Mouse (Mus musculus): ENCODE data around the gene Hsp90ab1. TPM values are rescaled to one million over a fixed set of nuclear protein-coding genes. Genes with fewer than 3 reads are reported as not detected.
A peak's percentile ranks its signal among the peaks of the same experiment; 100 is the strongest.

Hsp90ab1 gene
- polyA plus RNA-seq (2015; fragmentation: Nextera tagmentation; extraction: Ambion mirVana) = 1,635 and 1,682 TPM in 2 replicates

DNA sequence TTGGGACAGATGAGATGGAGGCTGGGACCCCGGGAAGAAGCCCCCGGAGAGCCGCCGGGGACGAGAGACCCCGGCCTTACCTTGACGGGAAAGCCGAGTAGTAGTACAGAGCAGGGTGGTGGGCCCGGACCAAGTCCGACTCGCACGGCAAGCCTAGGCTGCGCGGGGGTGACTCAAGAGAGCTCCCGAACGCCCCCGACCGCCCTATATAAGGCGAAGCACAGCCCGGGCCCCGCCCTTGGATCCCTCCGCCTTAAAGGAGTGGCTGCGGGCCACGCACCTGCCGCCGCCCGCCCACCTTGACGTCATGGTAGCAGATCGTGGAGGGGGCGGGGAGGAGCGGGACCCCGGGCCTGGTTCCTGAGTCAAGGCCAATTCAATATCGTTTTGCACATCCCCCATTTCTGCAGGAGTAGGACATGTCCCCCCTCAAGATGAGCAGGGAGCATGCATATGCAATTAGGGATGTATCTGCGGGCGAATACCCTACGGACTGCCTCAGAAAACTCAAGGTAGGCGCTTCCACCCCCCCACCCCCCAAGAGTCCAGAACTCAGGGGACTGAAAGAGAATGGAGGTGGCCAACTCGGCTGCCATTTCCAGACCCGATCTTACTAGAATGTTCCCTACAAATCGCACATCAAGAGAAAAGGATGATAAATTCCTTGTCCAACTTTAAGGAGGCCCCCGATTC is at the start of gene Hsp90ab1:
Gene Hsp90ab1, minus strand, starts transcription at position 185 of the 693 bp plus-strand sequence.
- Histone ChIP-seq H3K4me1 (peaks cover 34% of the 10 kb centered on the region), H3K27me3 (no peaks in the 10 kb centered on the region), H3K4me3 (peak within 1 kb of the TSS; percentile 100), H3K9ac (peak within 1 kb of the TSS; percentile 99), H3K9me3 (no peaks in the 10 kb centered on the region), H3K4me2 (replicated peaks) (peak within 1 kb of the TSS; percentile 82), H3K27ac (peak within 1 kb of the TSS; percentile 98), H3K36me3 (peaks cover 35% of the 10 kb centered on the region)
- under 1% methylated on average over 41 of the region's 41 CpGs for WGBS
- ATAC-seq (ENCODE audit: low FRiP score, low read depth) = peak; percentile 80

- Histone ChIP-seq H3K27me3 (no peaks in the 10 kb centered on the region), H3K9me3 (no peaks in the 10 kb centered on the region), H3K4me1 (peaks cover 12% of the 10 kb centered on the region), H3K36me3 (no peaks in the 10 kb centered on the region), H3K9ac (peak overlapping the region; percentile 61), H3K4me2 (replicated peaks) (peak overlapping the region; percentile 54), H3K27ac (peak overlapping the region; percentile 28; the same call in 1 of the 2 replicates), H3K4me3 (peak overlapping the region; percentile 26)
- 25% methylated on average over 20 of the region's 20 CpGs for WGBS
- no peak for ATAC-seq (ENCODE audit: low FRiP score, low read depth)
These were observed 46.5 kb upstream of the Hsp90ab1 start for GRCm38 (mm10) chr17:45619386-45620256.

DNA sequence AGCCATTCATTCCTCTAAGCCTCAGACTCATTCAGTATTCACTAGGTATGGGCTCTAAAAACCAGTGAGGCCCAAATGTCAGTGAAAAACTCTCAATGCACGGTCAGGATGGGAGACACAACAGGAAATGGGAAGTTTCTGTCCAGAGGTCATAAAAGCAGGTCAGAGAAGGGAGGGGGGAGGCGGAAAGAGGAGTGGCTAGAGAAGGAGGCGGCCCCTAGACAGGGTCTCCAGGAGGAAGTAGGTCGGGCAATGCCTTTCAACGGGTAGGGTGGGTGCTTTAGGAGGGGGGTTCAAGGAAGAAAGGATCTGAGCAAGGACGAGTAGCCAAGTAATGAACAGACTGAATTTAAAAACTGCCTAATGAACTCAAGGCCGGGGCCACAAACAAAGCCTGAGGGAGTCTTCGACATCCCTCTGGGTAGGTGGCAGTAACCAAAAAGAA is 45.9 kb upstream of the Hsp90ab1 start:
- WGBS = 12% methylated on average over 8 of the region's 8 CpGs
- ATAC-seq (ENCODE audit: low FRiP score, low read depth) = 0 out of 2 replicates have a peak, but pooled peaks have one; percentile 26
- Histone ChIP-seq H3K4me3 (peak overlapping the region; percentile 26), H3K9me3 (no peaks in the 10 kb centered on the region), H3K9ac (peak overlapping the region; percentile 61; the same call in 1 of the 2 replicates), H3K4me1 (peaks cover 12% of the 10 kb centered on the region), H3K4me2 (replicated peaks) (peak overlapping the region; percentile 54), H3K36me3 (no peaks in the 10 kb centered on the region), H3K27ac (peak overlapping the region; percentile 28; the same call in 1 of the 2 replicates), H3K27me3 (no peaks in the 10 kb centered on the region)

DNA sequence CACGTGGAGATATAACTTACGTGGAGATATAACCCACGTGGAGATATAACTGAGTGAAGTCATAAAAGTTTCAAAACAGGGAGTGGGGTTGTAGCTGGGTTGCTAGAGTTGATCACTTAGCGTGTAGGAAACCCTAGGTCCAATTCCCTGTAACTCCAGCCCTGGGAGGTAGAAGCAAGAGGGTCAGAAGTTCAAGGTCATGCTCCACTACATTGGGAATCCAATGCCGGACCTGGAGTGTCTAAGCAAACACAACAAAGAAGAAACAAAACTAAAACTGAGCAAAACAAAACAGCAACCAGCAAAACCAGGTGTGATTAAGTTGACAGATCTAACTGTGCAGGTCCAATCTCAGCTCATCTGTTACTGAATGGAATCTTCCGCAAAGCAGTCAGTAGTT is 44.6 kb upstream of the Hsp90ab1 start:
- Histone ChIP-seq H3K27ac (no peak overlapping the region), H3K4me3 (no peak overlapping the region), H3K4me2 (replicated peaks) (no peak overlapping the region), H3K36me3 (no peaks in the 10 kb centered on the region), H3K4me1 (peaks cover 12% of the 10 kb centered on the region), H3K9ac (no peak overlapping the region), H3K9me3 (no peaks in the 10 kb centered on the region), H3K27me3 (no peaks in the 10 kb centered on the region)
- ATAC-seq (ENCODE audit: low FRiP score, low read depth) = no peak
- 89% methylated on average over 6 of the region's 6 CpGs for WGBS

DNA sequence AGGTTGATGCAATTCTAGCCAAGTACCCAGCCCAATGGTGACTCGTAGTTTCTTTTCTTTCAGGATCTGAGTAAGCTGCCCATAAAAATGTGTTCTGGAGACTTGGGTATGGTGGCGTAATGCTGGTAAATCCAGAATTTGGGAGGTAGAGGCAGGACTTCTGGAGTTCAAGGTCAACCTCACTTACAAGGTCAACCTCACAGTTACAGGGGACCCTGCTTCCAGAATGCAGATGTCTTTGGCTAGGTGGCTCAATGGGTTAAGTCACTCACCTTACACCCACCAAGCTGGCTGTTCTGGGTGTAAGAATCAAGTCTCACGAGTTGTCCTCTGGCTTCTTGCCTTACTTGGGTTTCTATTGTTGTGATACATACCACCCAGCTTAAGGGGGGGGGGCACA is 43.6 kb upstream of the Hsp90ab1 start:
- 74% methylated on average over 3 of the region's 3 CpGs for WGBS
- no peaks in the 10 kb centered on the region for H3K9me3 ChIP-seq

DNA sequence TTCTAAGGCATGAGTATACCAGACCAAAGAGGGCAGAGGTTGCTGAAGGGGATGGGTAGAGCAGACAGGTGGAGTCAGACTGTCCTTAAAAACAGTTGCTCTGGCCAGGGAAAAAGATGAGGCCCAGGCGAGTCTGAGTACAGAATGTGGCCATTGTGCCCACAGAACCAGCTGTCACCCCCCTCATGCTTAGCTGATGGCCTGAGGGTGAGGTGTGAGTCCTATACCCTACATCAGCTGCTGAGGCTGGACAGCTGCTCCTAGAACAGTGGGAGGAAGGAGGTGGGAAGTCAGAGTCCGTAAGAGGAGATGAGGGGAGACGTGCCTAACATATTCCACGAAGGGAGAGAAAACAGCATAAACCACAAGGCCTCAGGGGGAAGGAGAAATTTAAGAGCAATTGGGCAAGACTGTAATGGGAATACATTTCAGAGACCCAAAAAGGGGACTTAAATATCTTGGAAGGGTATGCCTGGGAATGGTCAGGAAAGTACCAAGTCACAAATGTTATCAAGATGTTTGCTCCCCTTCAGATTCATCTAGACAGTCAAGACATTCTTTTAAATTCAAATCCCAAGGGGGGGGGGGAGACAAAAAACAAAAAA is 43.1 kb upstream of the Hsp90ab1 start:
- Histone ChIP-seq H3K27me3 (no peaks in the 10 kb centered on the region), H3K27ac (no peak overlapping the region; the same call in 1 of the 2 replicates), H3K9ac (no peak overlapping the region), H3K4me3 (no peak overlapping the region), H3K4me1 (peaks cover 12% of the 10 kb centered on the region), H3K4me2 (replicated peaks) (no peak overlapping the region), H3K9me3 (no peaks in the 10 kb centered on the region), H3K36me3 (no peaks in the 10 kb centered on the region)
- whole genome bisulfite sequencing = 41% methylated on average over 4 of the region's 4 CpGs
- no peak for ATAC-seq (ENCODE audit: low FRiP score, low read depth)

More for the DNA sequence above, 43.6 kb upstream of the Hsp90ab1 start:
- H3K9ac ChIP-seq = no peak overlapping the region
- H3K27me3 ChIP-seq = no peaks in the 10 kb centered on the region
- no peak overlapping the region for H3K27ac ChIP-seq
- peaks cover 12% of the 10 kb centered on the region for H3K4me1 ChIP-seq
- no peak overlapping the region for H3K4me2 ChIP-seq (replicated peaks)
- no peaks in the 10 kb centered on the region for H3K36me3 ChIP-seq
- ATAC-seq (ENCODE audit: low FRiP score, low read depth) = no peak
- H3K4me3 ChIP-seq = no peak overlapping the region

DNA sequence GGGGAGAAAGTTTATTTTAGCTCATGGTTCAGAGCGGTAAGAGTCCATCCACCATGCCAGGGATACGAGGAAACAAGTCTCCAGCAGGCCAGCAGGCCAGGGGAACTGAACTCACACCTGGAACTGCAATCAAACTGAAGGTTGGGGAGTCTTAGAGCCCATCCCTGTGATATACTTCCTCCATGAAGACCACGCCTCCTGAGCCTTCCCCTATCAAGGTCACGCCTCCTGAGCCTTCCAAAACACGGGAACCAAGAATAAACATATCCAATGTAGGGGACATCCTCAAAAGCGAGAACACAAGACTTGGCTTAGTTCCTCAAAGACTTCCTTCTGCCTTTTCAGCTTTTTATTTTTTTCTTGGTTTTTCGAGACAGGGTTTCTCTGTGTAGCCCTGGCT is 39.9 kb upstream of the Hsp90ab1 start:
- Histone ChIP-seq H3K4me1 (no peaks in the 10 kb centered on the region), H3K9ac (no peak overlapping the region), H3K4me3 (no peak overlapping the region), H3K9me3 (no peaks in the 10 kb centered on the region), H3K4me2 (replicated peaks) (no peak overlapping the region), H3K27ac (no peak overlapping the region), H3K27me3 (no peaks in the 10 kb centered on the region), H3K36me3 (no peaks in the 10 kb centered on the region)
- ATAC-seq (ENCODE audit: low FRiP score, low read depth) = no peak
- 84% methylated on average over 7 of the region's 7 CpGs for WGBS

GRCm38 (mm10) chr17:45612008-45612407 is 38.9 kb upstream of the Hsp90ab1 start:
- H3K4me1 ChIP-seq = no peaks in the 10 kb centered on the region
- H3K36me3 ChIP-seq = no peaks in the 10 kb centered on the region
- H3K27ac ChIP-seq = no peak overlapping the region
- H3K9ac ChIP-seq = no peak overlapping the region
- no peak overlapping the region for H3K4me3 ChIP-seq
- no peaks in the 10 kb centered on the region for H3K27me3 ChIP-seq
- ATAC-seq (ENCODE audit: low FRiP score, low read depth) = no peak
- 70% methylated on average over 8 of the region's 8 CpGs for WGBS
- no peaks in the 10 kb centered on the region for H3K9me3 ChIP-seq
- H3K4me2 ChIP-seq (replicated peaks) = no peak overlapping the region

DNA sequence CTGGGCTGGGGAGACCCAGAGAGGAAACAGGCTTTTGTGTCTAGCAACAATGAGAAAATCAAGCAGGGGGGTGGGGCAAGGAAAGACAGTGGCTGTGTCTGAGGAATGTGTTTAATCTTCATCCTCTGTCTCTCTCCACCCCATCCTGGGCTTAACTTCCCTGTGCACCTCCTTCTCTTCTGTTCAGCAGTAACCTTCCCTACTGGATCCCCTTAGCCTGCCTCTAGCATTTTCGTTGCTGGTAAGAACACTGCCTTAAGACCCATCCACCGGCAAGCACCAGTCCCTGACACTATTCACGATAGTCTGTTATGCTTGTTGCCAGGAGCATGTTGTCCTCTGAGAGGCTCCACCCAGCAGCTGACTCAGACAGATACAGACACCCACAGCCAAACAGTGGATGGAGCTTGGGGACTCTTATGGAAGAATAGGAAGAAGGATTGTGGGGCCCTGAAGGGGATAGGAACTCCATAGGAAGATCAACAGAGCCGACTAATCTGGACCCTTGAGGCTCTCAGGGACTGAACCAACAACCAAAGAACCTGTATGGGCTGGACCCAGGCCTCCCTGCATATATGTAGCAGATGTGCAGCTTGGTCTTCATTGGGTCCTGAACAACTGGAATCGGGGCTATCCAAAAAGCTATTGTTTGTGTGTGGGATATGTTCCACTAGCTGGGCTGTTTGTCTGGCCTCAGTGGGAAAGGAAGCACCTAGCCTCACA is 37.2 kb upstream of the Hsp90ab1 start:
- no peak for ATAC-seq (ENCODE audit: low FRiP score, low read depth)
- no peaks in the 10 kb centered on the region for H3K4me1 ChIP-seq
- H3K9ac ChIP-seq = no peak overlapping the region
- no peaks in the 10 kb centered on the region for H3K36me3 ChIP-seq
- H3K27me3 ChIP-seq = no peaks in the 10 kb centered on the region
- no peak overlapping the region for H3K4me3 ChIP-seq
- H3K27ac ChIP-seq = no peak overlapping the region
- 42% methylated on average over 5 of the region's 5 CpGs for WGBS
- H3K4me2 ChIP-seq (replicated peaks) = no peak overlapping the region
- H3K9me3 ChIP-seq = no peaks in the 10 kb centered on the region

- Histone ChIP-seq H3K4me3 (no peak overlapping the region), H3K9ac (no peak overlapping the region), H3K4me1 (no peaks in the 10 kb centered on the region), H3K4me2 (replicated peaks) (no peak overlapping the region), H3K9me3 (no peaks in the 10 kb centered on the region), H3K27me3 (no peaks in the 10 kb centered on the region), H3K27ac (no peak overlapping the region), H3K36me3 (no peaks in the 10 kb centered on the region)
- ATAC-seq (ENCODE audit: low FRiP score, low read depth) = no peak
- WGBS = 92% methylated on average over 4 of the region's 4 CpGs
These were observed 35.3 kb upstream of the Hsp90ab1 start for GRCm38 (mm10) chr17:45608396-45608795.

GRCm38 (mm10) chr17:45606992-45607879 is 34.2 kb upstream of the Hsp90ab1 start:
- H3K9ac ChIP-seq = no peak overlapping the region
- H3K36me3 ChIP-seq = no peaks in the 10 kb centered on the region
- H3K4me3 ChIP-seq = no peak overlapping the region
- H3K4me2 ChIP-seq (replicated peaks) = no peak overlapping the region
- H3K27ac ChIP-seq = no peak overlapping the region
- no peaks in the 10 kb centered on the region for H3K9me3 ChIP-seq
- H3K4me1 ChIP-seq = no peaks in the 10 kb centered on the region
- ATAC-seq (ENCODE audit: low FRiP score, low read depth) = no peak
- WGBS = 73% methylated on average over 15 of the region's 15 CpGs
- H3K27me3 ChIP-seq = peaks cover 3% of the 10 kb centered on the region

Measured in limb, embryonic 13.5 days (tissue).